Mouse (Mus musculus) spleen, adult 10 weeks (tissue): ENCODE results near the gene Tmem39b. TPM values are rescaled to one million over a fixed set of nuclear protein-coding genes. Genes with fewer than 3 reads are reported as not detected.

ENCODE experiments used
- polyA plus RNA-seq: library from polyadenylated mRNA; stranded (reverse); fragments of 350-450 nt; fragmentation: Illumina TruSeq; extraction: RNeasy Lipid Tissue Mini Kit (QIAGEN cat#74804); gene quantifications from one replicate; pipeline ENCODE4 v1.2.3, GENCODE M21; 2015; ENCODE audit warnings: low replicate concordance; ENCODE audit not compliant: insufficient read depth

The Tmem39b gene
- polyA plus RNA-seq: 7.3 TPM

GRCm38 (mm10) chr4:129696158-129696985, at the start of gene Tmem39b:
TSS of gene Tmem39b (minus strand) at chr4:129696838.

GRCm38 (mm10) chr4:129742232-129743009, 45.8 kb upstream of the Tmem39b start, which contains the start of gene Khdrbs1:
TSS of gene Khdrbs1 (minus strand) at chr4:129742303.

GRCm38 (mm10) chr4:129672083-129672877, 24.4 kb downstream of the Tmem39b start, which contains the start of gene Kpna6:
TSS of gene Kpna6 (minus strand) at chr4:129672767.

GRCm38 (mm10) chr4:129640638-129641467, 55.8 kb downstream of the Tmem39b start, which contains the start of gene Txlna:
TSS of gene Txlna (minus strand) at chr4:129641065.

Other genes starting within 250 kb of the Tmem39b start
- 45.0 TPM for gene Bsdc1, start 235.3 kb downstream of the Tmem39b start, polyA plus RNA-seq
- gene Tssk3, start 205.8 kb downstream of the Tmem39b start, polyA plus RNA-seq: not detected
- not detected for gene Fam229a, start 205.6 kb downstream of the Tmem39b start, polyA plus RNA-seq
- 79.0 TPM for gene Marcksl1, start 183.3 kb downstream of the Tmem39b start, polyA plus RNA-seq
- gene Hdac1, start 154.1 kb downstream of the Tmem39b start, polyA plus RNA-seq: 187 TPM
- gene Lck, start 123.2 kb downstream of the Tmem39b start, polyA plus RNA-seq: 95.5 TPM
- gene Fam167b, start 118.3 kb downstream of the Tmem39b start, polyA plus RNA-seq: 10.3 TPM
- gene Eif3i, start 96.2 kb downstream of the Tmem39b start, polyA plus RNA-seq: 119 TPM
- gene Tmem234, start 96.2 kb downstream of the Tmem39b start, polyA plus RNA-seq: 211 TPM
- gene Dcdc2b, start 82.6 kb downstream of the Tmem39b start, polyA plus RNA-seq: 1.8 TPM
- gene Iqcc, start 77.7 kb downstream of the Tmem39b start, polyA plus RNA-seq: 26.7 TPM
- 29.6 TPM for gene Ccdc28b, start 72.9 kb downstream of the Tmem39b start, polyA plus RNA-seq
- 29.1 TPM for gene Txlna, start 55.8 kb downstream of the Tmem39b start, polyA plus RNA-seq
- gene Kpna6, start 24.1 kb downstream of the Tmem39b start, polyA plus RNA-seq: 34.8 TPM
- gene Khdrbs1, start 45.5 kb upstream of the Tmem39b start, polyA plus RNA-seq: 141 TPM
- 613 TPM for gene Ptp4a2, start 114.4 kb upstream of the Tmem39b start, polyA plus RNA-seq
- not detected for gene Spocd1, start 232.4 kb upstream of the Tmem39b start, polyA plus RNA-seq